Mouse (Mus musculus): ENCODE results near the gene Bhmt2. TPM values are rescaled to one million over a fixed set of nuclear protein-coding genes. Genes with fewer than 3 reads are reported as not detected.

The Bhmt2 gene
- total RNA-seq (2015): not detected in 2 replicates
- not detected in 2 replicates for total RNA-seq (2017)

- ATAC-seq (ENCODE audit: poor library complexity, severe bottlenecking): no peak
Observed at GRCm38 (mm10) chr13:93674131-93674561, at the start of gene Bhmt2, which contains the start of gene Dmgdh. Bhmt2 (minus strand) TSS chr13:93674302. Dmgdh (plus strand) TSS chr13:93674433.

GRCm38 (mm10) chr13:93723455-93723854, 49.4 kb upstream of the Bhmt2 start:
- no peak for ATAC-seq (ENCODE audit: poor library complexity, severe bottlenecking)

DNA sequence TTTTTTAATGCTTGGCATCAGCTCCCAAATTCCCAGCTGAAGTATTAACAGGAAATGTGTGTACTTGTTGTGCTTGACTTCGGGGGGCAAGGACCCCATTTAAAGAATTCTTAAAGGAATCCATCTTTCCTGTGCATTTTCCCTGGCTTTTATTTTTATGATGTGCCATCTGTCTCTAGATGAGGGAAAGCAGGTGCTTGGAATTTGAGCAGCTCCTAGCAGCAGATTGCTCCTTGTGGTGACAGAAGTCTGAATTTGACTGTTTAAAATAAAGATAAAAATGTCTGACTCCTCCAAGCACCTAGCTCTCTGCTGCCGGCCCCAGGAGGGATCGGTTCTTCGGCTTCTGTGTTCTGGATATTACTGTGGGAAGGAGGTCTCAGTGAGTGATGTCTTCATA, 47.8 kb upstream of the Bhmt2 start:
- ATAC-seq (ENCODE audit: poor library complexity, severe bottlenecking): no peak

DNA sequence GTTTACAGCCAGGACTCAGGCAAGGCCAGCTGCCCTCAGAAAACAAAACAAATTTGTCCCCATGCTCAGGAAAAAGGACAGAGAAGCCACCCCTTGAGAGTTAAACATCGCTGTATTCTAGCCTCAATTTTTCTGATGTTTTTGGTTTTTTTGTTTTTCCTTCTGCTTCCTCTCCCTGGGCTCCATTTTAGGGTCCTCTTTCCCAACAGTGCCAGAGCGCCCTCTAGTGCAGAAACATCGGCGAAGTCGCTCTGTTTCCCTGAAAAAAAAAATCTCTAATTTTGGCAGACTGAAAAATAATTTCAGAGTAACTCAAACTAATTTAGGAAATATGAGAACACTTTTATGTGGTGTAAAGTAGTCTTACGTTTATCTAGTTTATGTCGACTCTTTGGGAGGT, 44.8 kb upstream of the Bhmt2 start:
- peak; percentile 64 for ATAC-seq (ENCODE audit: poor library complexity, severe bottlenecking)

- no peak for ATAC-seq (ENCODE audit: poor library complexity, severe bottlenecking)
Observed at GRCm38 (mm10) chr13:93717113-93717512, 43.0 kb upstream of the Bhmt2 start.

GRCm38 (mm10) chr13:93713826-93714225, 39.7 kb upstream of the Bhmt2 start:
- ATAC-seq (ENCODE audit: poor library complexity, severe bottlenecking): no peak

DNA sequence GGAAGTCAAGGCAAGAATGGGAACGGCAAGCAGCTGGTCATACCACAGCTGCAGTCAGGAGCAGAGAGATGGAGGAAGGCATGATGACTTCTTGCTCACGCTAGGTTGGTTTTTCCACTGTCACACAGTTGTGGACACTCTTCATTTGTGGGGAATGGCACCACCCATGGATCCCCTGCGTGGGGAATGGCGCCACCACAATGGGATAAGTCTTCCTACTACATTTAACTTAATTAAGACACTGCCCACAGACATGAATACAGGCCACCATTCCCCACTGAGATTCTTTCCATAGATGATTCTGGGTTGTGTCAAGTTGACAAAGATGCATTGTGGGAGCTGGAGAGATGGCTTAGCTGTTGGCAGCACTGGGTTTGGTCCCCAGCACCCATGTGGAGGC, 38.3 kb upstream of the Bhmt2 start:
- ATAC-seq (ENCODE audit: poor library complexity, severe bottlenecking): no peak

GRCm38 (mm10) chr13:93711226-93711625, 37.1 kb upstream of the Bhmt2 start:
- no peak for ATAC-seq (ENCODE audit: poor library complexity, severe bottlenecking)

- no peak for ATAC-seq (ENCODE audit: poor library complexity, severe bottlenecking)
Observed at GRCm38 (mm10) chr13:93710325-93710724, 36.2 kb upstream of the Bhmt2 start.

DNA sequence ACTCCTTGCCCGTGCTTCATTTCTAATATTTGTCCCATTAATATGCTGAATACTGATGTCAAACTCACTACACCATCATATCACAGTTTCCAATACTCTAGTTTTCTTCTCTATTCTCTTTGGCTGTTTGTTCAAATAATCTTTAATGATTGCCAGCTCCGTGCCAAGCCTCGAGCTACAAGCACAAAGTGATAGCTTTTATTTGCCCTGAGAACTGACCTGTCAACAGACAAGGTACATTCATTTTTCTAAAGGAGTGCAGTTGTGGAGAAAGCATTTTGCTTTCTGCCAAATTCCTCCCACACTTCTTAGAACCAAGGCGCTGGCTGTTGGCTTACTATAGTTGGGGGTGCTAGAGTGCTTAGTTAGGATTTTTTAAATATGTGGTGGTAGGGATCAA, 33.2 kb upstream of the Bhmt2 start:
- no peak for ATAC-seq (ENCODE audit: poor library complexity, severe bottlenecking)

- no peak for ATAC-seq (ENCODE audit: poor library complexity, severe bottlenecking)
Observed at GRCm38 (mm10) chr13:93705697-93706096, 31.6 kb upstream of the Bhmt2 start.

- no peak for ATAC-seq (ENCODE audit: poor library complexity, severe bottlenecking)
Observed at GRCm38 (mm10) chr13:93698866-93699265, 24.8 kb upstream of the Bhmt2 start.

GRCm38 (mm10) chr13:93690821-93691220, 16.7 kb upstream of the Bhmt2 start:
- no peak for ATAC-seq (ENCODE audit: poor library complexity, severe bottlenecking)

- ATAC-seq (ENCODE audit: poor library complexity, severe bottlenecking): no peak
Observed at GRCm38 (mm10) chr13:93689566-93689965, 15.5 kb upstream of the Bhmt2 start.

GRCm38 (mm10) chr13:93687321-93687720, 13.2 kb upstream of the Bhmt2 start:
- no peak for ATAC-seq (ENCODE audit: poor library complexity, severe bottlenecking)

DNA sequence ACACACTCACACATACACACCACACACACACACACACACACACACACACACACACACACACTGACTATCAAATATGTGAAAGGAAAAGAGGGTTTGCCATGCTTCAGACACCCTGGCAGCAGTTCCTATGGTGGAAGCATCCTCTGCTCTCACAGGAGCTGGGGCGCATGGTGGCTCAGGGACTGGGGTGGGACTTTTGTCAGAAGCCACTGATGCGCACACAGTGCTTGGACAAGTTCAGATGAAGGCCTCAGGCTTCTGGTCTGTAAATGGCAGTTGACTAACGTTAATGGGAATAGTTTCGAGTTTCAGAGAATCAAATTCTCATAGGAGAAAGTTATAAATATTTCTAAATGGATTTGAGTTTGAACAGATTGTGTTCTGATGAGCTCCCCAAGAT, 11.1 kb upstream of the Bhmt2 start:
- ATAC-seq (ENCODE audit: poor library complexity, severe bottlenecking): no peak

DNA sequence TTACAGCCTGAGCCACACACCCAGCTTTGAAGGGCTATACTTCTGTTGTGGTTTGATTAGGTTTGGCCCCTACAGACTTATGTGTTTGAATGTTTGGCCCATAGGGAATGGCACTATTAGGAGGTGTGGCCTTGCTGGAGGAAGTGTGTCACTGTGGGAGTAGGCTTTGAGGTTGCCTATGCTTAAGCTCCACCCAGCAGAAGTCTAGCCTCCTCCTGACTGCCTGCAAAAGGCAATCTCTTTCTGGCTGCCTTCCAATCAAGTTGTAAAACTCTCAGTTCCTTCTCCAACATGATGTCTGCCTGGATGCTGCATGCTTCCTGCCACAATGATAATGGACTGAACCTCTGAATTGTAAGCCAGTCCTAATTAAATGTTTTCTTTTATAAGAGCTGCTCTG, 9.2 kb upstream of the Bhmt2 start:
- peak; percentile 89 for ATAC-seq (ENCODE audit: poor library complexity, severe bottlenecking)

DNA sequence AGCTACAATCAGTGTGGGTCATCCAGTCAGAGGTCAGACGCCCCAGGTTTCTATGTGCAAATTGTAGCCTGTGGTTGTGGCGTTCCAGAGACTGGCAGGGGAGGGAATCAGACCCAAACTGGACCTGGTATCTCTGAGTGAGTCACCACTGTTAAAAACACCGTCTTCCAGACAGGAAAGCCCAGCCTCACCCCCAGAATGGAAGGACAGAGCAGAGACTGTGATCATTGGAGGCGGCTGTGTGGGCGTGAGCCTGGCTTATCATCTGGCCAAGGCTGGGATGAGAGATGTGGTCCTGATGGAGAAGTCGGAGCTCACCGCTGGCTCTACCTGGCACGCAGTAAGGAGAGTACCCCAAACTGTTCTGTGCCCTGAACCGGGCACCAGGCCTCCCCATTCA, 2.8 kb upstream of the Bhmt2 start:
- ATAC-seq (ENCODE audit: poor library complexity, severe bottlenecking): no peak

DNA sequence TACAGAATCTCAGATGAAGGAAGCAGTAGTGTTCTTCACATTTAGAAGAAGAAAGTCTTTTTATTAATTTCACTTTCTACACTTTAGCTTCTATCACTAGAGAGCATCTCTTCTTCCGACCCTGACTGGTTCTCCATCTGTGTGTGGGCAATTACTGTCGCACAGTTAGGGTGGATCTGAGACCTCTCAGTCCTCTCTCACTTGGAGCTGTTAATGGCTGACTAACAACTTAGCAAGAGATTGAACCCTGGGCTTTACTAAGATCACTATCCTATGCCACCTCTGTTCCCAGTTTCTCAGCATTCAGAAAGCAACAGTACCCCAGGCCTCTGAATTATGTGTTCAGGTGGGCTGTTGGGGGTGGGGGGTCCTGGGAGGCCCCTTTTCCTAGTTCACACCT, 806 bp downstream of the Bhmt2 start:
- ATAC-seq (ENCODE audit: poor library complexity, severe bottlenecking): no peak

DNA sequence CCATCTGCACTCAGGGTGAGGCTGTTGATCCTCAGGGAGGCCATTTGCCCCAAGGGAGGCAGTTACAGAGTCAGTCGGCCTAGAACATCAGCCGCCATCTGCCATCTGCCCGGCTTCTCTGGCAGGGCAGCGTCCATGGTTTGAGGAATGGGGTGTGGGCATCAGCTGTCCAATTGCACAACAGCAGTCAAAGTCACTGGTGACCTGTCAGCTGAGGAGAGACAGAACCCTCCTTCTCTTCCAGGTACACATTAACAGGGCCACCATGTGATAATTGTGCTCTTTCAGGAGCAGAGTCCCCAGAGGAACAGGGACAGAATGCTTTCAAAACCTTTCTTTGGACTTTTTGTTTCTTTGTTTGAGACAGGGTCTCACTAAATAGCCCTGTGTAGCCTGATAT, 1.7 kb downstream of the Bhmt2 start:
- ATAC-seq (ENCODE audit: poor library complexity, severe bottlenecking): no peak

GRCm38 (mm10) chr13:93667586-93667985, 6.5 kb downstream of the Bhmt2 start:
- ATAC-seq (ENCODE audit: poor library complexity, severe bottlenecking): no peak

DNA sequence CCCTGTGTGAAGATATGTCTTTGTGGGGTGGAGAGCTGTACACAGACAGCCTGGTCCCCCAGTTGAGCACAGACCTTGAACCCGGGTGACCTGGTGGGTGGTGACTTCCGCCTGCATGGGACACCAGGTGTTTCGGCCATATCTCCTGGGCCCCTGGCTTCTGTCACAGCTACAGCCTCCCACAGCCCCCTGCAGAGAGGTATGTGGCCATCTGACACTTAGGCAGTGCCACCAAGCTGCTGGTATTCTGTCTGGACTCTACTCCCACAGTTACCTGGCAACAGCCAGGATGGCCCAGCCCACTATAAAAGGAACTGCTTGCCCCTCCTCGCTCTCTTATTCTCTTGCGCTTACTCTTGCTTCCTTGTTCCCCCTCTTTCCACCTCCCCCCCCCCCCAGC, 16.2 kb downstream of the Bhmt2 start:
- ATAC-seq (ENCODE audit: poor library complexity, severe bottlenecking): no peak

GRCm38 (mm10) chr13:93653382-93653781, 20.7 kb downstream of the Bhmt2 start:
- no peak for ATAC-seq (ENCODE audit: poor library complexity, severe bottlenecking)
